Mouse (Mus musculus): Measurements from ENCODE around the gene Gm20517.

DNA sequence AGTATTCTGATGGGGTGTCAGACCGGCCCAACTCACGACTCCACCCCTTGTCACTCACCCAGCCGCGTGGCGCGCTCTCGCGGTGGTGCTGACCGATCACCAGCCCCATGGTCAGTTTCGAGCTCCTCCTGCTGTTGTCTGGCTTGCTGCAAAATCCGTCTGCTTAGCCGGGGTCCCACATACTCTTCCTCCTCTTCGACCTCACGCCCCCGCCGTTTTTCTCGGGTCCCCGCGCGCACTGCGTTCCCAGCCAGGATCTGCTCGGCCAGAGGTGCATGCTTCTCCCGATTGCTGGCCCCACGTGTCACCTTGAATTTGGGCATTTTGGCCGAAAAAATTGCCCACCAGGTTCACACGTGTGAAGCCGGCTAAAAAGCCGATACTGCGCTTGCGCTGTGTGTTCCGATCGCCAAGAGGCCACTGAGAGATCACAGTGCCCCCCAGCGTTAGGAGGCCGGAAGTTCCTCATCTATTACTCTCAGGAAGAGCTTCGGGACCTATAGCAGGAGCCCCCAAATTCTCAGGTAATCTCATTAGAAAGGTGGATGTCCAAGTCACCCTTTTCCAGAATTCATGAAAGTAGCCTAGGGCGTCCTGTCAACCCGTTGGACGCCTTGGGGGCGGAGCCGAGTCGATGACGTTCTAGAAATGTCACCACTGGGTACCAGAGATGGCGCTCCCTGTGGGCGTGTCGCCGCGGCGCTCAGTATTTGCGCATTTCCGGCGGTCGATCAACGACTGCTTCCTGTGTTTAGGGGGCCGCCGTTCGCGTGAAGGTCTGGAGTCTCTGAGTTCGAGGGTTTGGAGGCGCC is at the start of gene Gm20517, which contains the start of the genes Bysl and Med20:
- TF ChIP-seq POLR2A (IDR thresholded peaks at IDR 0.05; ENCODE audit: insufficient read length, low read depth) (peak; percentile 64), TCF3 (IDR thresholded peaks at IDR 0.05; ENCODE audit: insufficient read length, low read depth) (no peak), TCF12 (IDR thresholded peaks at IDR 0.05; ENCODE audit: insufficient read depth, poor library complexity, severe bottlenecking) (no peak), USF1 (IDR thresholded peaks at IDR 0.05; ENCODE audit: low read depth) (no peak), CEBPB (IDR thresholded peaks at IDR 0.05; ENCODE audit: insufficient read depth, poor library complexity, severe bottlenecking) (no peak), POLR2AphosphoS2 (IDR thresholded peaks at IDR 0.05; ENCODE audit: insufficient read length, low read depth) (peak; percentile 53)
